In the genomic region with DNA sequence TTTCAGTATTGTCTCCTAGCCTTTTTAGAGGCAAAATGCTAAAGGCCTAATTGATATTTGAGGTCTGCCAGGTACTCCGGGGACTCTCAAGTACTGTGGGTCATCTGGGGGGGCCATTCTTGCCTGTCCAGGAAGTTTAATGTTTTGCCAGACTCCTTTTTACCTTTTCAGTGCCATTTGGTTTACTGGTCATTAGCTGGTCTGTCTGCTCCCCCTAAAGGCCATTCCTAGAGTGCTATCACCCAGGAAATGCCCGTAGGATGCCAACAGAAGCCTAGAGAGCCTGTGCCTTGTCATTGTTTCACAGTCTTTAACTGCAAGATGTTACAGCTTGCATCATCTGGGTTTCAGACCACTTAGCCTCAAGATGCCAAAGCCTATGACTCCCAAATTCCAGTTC, we compare ENCODE assay signal across 15 mouse cellular contexts. TPM values are rescaled to one million over a fixed set of nuclear protein-coding genes. Genes with fewer than 3 reads are reported as not detected.
A peak's percentile ranks its signal among the peaks of the same experiment; 100 is the strongest.
DNase-seq lines count a peak whose midpoint lies in the region; ATAC-seq and TF ChIP-seq lines count a peak whose summit lies in the region.
"Had no signal": no experiment of that assay in that cellular context is flagged by ENCODE, and none has a peak within 500 bp of the region (broad histone marks: within the 10 kb centered on the region; RNA-seq: fewer than 3 reads in every experiment).

No protein-coding gene starts in this region.

- no peak for ATAC-seq in forebrain, postnatal 0 days
- no peak for ATAC-seq in lung, embryonic 14.5 days (ENCODE audit: insufficient read depth)
- no peak for ATAC-seq in hindbrain, embryonic 16.5 days
- ATAC-seq: liver, embryonic 12.5 days had no signal

- H3K27me3 ChIP-seq in forebrain, postnatal 0 days (ENCODE audit: insufficient read depth, low read length) = no peaks in the 10 kb centered on the region
- no peaks in the 10 kb centered on the region for H3K27me3 ChIP-seq in forebrain, embryonic 10.5 days (ENCODE audit: poor library complexity, severe bottlenecking)
- H3K27me3 ChIP-seq in lung, embryonic 14.5 days (ENCODE audit: insufficient read depth, low read length) = no peaks in the 10 kb centered on the region
- no peaks in the 10 kb centered on the region for H3K27me3 ChIP-seq in hindbrain, embryonic 16.5 days (replicated peaks; ENCODE audit: control insufficient read depth, insufficient read depth, low read length)
- H3K27me3 ChIP-seq: liver, embryonic 12.5 days; neural tube, embryonic 13.5 days; stomach, embryonic 15.5 days had no signal

- H3K4me1 ChIP-seq in forebrain, postnatal 0 days (ENCODE audit: insufficient read depth) = no peaks in the 10 kb centered on the region
- peaks cover 11% of the 10 kb centered on the region for H3K4me1 ChIP-seq in forebrain, embryonic 10.5 days
- 0 out of 2 replicates have a peak, but pooled peaks cover 3% of the 10 kb centered on the region for H3K4me1 ChIP-seq in lung, embryonic 14.5 days (ENCODE audit: insufficient read depth)
- no peaks in the 10 kb centered on the region for H3K4me1 ChIP-seq in hindbrain, embryonic 16.5 days (ENCODE audit: control insufficient read depth, insufficient read depth, low read depth, low read length)
- H3K4me1 ChIP-seq: heart, embryonic 10.5 days; liver, embryonic 12.5 days; neural tube, embryonic 13.5 days; stomach, embryonic 15.5 days had no signal

- H3K9me3 ChIP-seq in forebrain, postnatal 0 days (ENCODE audit: low read length) = no peaks in the 10 kb centered on the region
- H3K9me3 ChIP-seq in forebrain, embryonic 10.5 days = no peaks in the 10 kb centered on the region
- no peaks in the 10 kb centered on the region for H3K9me3 ChIP-seq in lung, embryonic 14.5 days (ENCODE audit: low read depth, low read length)
- H3K9me3 ChIP-seq in hindbrain, embryonic 16.5 days (ENCODE audit: control insufficient read depth, low read length) = no peaks in the 10 kb centered on the region
- H3K9me3 ChIP-seq: heart, embryonic 10.5 days; liver, embryonic 12.5 days; neural tube, embryonic 13.5 days; stomach, embryonic 15.5 days had no signal

- no peak for DNase-seq in forebrain, postnatal 0 days
- DNase-seq in forebrain, embryonic 10.5 days (ENCODE audit: extremely low spot score, low spot score) = no peak
- DNase-seq in lung, embryonic 14.5 days = peak; percentile 37
- no peak for DNase-seq in lung, postnatal 4 days
- DNase-seq in adipocyte (ENCODE audit: low spot score) = peak; percentile 39
- DNase-seq in lung, postnatal 36 days = peak; percentile 28
- no peak for DNase-seq in thymus, postnatal 0 days (ENCODE audit: low spot score)
- DNase-seq: right cerebral cortex, postnatal 14 days had no signal

- peak; percentile 47 for TF ChIP-seq CTCF in forebrain, postnatal 0 days (IDR thresholded peaks at IDR 0.05; ENCODE audit: low read depth)
- TF ChIP-seq CTCF in lung, embryonic 14.5 days (IDR thresholded peaks at IDR 0.05; ENCODE audit: low read depth) = peak; percentile 47; the same call in 1 of the 2 replicates

- H3K9ac ChIP-seq in forebrain, postnatal 0 days = no peak overlapping the region
- H3K9ac ChIP-seq in lung, embryonic 14.5 days = no peak overlapping the region
- no peak overlapping the region for H3K9ac ChIP-seq in hindbrain, embryonic 16.5 days (ENCODE audit: low read depth, low read length)
- H3K9ac ChIP-seq: liver, embryonic 12.5 days; neural tube, embryonic 13.5 days; stomach, embryonic 15.5 days had no signal

- WGBS in forebrain, postnatal 0 days = 53% methylated on average over 2 of the region's 2 CpGs
- 72% methylated on average over 2 of the region's 2 CpGs for WGBS in forebrain, embryonic 10.5 days
- WGBS in lung, embryonic 14.5 days = 55% methylated on average over 2 of the region's 2 CpGs
- 55% methylated on average over 2 of the region's 2 CpGs for WGBS in hindbrain, embryonic 16.5 days

- no peak overlapping the region for H3K27ac ChIP-seq in forebrain, postnatal 0 days (ENCODE audit: low read depth, low read length)
- H3K27ac ChIP-seq in forebrain, embryonic 10.5 days = no peak overlapping the region
- no peak overlapping the region for H3K27ac ChIP-seq in lung, embryonic 14.5 days (ENCODE audit: low read depth)
- no peak overlapping the region for H3K27ac ChIP-seq in hindbrain, embryonic 16.5 days (ENCODE audit: low read depth, low read length)
- H3K27ac ChIP-seq: heart, embryonic 10.5 days; liver, embryonic 12.5 days; neural tube, embryonic 13.5 days; stomach, embryonic 15.5 days had no signal

- H3K4me2 ChIP-seq in forebrain, postnatal 0 days (ENCODE audit: low read depth) = no peak overlapping the region
- no peak overlapping the region for H3K4me2 ChIP-seq in lung, embryonic 14.5 days
- H3K4me2 ChIP-seq in hindbrain, embryonic 16.5 days (ENCODE audit: low read length) = no peak overlapping the region
- H3K4me2 ChIP-seq: liver, embryonic 12.5 days; neural tube, embryonic 13.5 days; stomach, embryonic 15.5 days had no signal

- no peak overlapping the region for H3K4me3 ChIP-seq in forebrain, postnatal 0 days (ENCODE audit: low read depth, low read length)
- no peak overlapping the region for H3K4me3 ChIP-seq in forebrain, embryonic 10.5 days
- H3K4me3 ChIP-seq in lung, embryonic 14.5 days (ENCODE audit: low read depth, low read length) = no peak overlapping the region
- no peak overlapping the region for H3K4me3 ChIP-seq in hindbrain, embryonic 16.5 days (ENCODE audit: low read length)
- H3K4me3 ChIP-seq: heart, embryonic 10.5 days; liver, embryonic 12.5 days; neural tube, embryonic 13.5 days; stomach, embryonic 15.5 days had no signal

- no peaks in the 10 kb centered on the region for H3K36me3 ChIP-seq in forebrain, postnatal 0 days (ENCODE audit: insufficient read depth)
- H3K36me3 ChIP-seq in forebrain, embryonic 10.5 days (replicated peaks) = no peaks in the 10 kb centered on the region
- no peaks in the 10 kb centered on the region for H3K36me3 ChIP-seq in lung, embryonic 14.5 days (ENCODE audit: insufficient read depth)
- H3K36me3 ChIP-seq in hindbrain, embryonic 16.5 days (ENCODE audit: control insufficient read depth, insufficient read depth, low read length) = no peaks in the 10 kb centered on the region
- H3K36me3 ChIP-seq: heart, embryonic 10.5 days; liver, embryonic 12.5 days; neural tube, embryonic 13.5 days; stomach, embryonic 15.5 days had no signal

RNA-seq across cellular contexts. Expression of a gene that starts 35.7 kb away (rescaled TPM):
- 0.71 and 0.92 TPM in 2 replicates for total RNA-seq in forebrain, postnatal 0 days (2014; rRNA removed)
- polyA plus RNA-seq in forebrain, postnatal 0 days (2015; fragmentation: Nextera tagmentation; extraction: Ambion mirVana) = 0.43 and 0.63 TPM in 2 replicates
- polyA plus RNA-seq in forebrain, embryonic 10.5 days (2016; fragmentation: Nextera tagmentation; extraction: Ambion mirVana) = 1.00 and 1.0 TPM in 2 replicates
- 4.6 and 4.7 TPM in 2 replicates for polyA plus RNA-seq in lung, embryonic 14.5 days (2014; fragmentation: Nextera tagmentation; extraction: Ambion mirVana)
- polyA plus RNA-seq in thymus, postnatal 0 days (2015; fragmentation: Nextera tagmentation; extraction: Ambion mirVana) = 0.12 and 0.17 TPM in 2 replicates
- polyA plus RNA-seq in hindbrain, embryonic 16.5 days (2015; fragmentation: Nextera tagmentation; extraction: Ambion mirVana) = 0.50 and 0.85 TPM in 2 replicates
- total RNA-seq: common myeloid progenitor, adult 5-6 weeks; megakaryocyte-erythroid progenitor cell, adult 5-6 weeks had no signal

Comparison
In these comparisons a context has a peak if more than half of its experiments do, and no peak if none do; other contexts are left out.
1. DNase-seq: peak in lung, embryonic 14.5 days (single experiment), adipocyte (single experiment) and lung, postnatal 36 days (single experiment); none in forebrain, postnatal 0 days (single experiment), forebrain, embryonic 10.5 days (single experiment), lung, postnatal 4 days (0 of 2) and thymus, postnatal 0 days (single experiment).